Mouse (Mus musculus) 3T3-L1 (cell line): ENCODE data around the gene Mlycd.
"Not testable (repeated sequence)": the region's sequence is repeated elsewhere in the genome, so short reads cannot be mapped to it uniquely, and the experiment has no call there.

Source experiments
- DNase-seq: peaks from one replicate; pipeline ENCODE4 v3.0.0-alpha.2; 2015; ENCODE audit warnings: low read depth, low spot score

Gene Mlycd

DNA sequence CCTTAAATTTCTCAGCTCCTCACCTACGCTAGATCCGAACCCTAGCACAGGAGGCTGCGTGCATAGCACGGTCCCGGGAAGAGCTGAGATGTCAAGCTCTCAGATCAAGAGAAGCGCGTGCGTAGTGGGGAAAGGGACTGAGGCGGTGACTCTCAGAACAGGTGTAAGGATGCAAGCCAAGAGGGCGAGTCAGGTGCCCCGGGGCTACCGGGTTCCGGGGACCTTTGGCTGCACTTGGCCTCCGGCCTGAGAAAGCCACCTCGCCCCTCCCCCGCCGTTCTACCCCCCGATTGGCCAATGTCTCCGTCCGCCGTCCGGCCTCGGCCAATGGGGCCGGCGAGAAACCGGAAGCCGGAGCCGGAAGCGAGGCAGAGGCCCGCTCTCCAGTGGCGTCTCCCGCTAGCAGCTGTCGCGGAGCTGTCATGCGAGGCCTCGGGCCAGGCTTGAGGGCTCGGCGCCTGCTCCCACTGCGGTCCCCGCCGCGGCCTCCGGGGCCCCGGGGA, at the start of gene Mlycd:
Gene Mlycd, plus strand, starts transcription at position 355 of the 503 bp plus-strand sequence.
- DNase-seq = peak; percentile 78

DNA sequence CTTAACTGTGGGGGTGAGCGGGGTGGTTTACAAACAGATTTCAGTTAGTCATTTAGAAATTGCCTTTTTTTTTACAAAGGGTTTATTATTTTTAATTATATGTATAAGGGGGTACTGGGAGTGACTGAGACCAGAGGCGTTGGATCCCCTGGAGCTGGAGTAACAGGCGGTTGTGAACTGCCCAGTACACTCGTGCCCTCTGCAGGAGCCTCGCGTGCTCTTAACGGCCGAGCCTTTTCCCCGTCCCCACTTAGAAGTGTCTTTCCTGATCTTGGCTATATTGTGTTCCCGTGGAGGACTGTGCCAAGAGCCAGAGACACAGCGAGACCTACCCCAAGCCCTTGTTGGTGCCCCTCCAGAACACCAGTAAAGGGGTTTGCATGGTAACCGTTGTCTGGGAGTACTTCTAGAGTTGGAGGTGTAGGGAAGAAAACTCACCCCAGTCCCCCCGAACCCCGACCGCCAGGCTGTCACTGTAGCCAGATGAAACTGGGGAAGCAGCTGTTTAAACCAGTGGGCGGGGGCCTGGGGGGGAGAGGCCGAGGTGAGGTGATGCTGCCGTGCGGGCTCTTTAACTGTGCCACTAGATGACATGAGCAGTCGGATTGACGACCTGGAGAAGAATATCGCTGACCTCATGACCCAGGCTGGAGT, 49.5 kb upstream of the Mlycd start:
- peak; percentile 10 for DNase-seq

DNA sequence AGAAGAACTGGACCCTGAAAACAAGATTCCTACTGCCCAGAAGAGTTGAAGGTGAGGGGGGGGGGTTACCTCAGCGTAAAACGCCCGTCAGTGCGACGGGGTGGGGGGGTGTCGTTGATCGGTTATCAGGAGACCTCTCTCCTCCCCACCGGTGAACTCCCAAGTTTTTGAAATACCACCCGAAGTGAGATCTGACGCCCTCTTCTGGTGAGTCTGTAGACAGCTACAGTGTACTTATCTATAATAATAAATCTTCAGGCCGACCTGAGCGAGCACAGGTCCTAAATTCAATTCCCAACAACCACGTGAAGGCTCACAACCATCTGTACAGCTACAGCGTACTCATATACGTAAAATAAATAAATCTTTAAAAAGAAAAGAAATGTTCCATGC, 49.0 kb upstream of the Mlycd start:
- DNase-seq = peak; percentile 13

DNA sequence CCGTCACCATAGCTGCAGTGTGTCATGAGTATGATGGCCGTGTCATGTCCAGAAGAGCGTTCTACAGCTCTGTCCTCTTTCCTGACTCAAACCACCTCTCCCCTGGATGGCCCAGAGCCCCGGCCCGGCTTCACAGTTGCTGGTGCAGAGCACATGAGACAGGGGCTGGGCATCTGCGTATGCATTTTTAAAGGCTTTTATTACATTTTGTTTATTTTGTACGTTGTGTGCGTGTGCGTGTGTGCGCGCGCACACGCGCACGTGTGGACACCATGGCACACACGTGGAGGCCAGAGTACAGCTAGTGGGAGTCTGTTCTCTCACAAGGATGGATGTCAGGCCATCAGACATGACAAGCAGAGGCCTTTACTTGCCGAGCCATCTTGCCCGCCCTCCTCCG, 43.0 kb upstream of the Mlycd start:
- DNase-seq = no peak

DNA sequence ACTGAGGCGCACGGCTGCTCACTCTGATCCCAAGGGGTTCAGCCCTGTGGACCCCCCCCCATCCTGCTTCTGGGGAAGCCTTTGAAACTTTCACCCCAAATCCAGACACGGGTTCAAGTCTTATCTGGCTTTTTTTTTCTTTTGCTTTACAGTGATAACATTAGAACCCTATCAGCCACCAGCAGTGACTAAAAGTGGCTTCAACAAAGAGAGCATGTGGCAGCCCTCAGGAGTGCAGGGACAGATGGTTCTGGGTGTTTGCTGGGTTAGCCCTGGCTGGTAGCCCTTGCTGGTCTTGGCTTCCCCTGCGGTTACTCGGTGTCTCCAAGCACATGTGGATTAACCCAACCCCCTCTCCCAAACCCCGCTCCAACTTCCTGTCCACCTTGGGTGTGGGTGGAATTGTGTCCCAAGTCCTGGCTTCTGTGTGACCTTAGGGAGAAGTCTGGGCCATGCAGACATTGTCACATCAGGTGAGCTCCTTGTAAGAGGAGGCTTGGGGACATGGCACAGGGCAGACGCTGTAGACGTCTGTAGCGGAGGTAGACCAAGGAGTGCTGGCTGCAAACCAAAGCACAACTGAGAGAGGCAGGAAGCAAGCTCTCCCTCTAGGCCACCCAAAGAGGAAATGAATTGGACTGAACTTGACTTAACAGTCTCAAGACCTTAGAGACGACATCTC, 41.6 kb upstream of the Mlycd start:
- no peak for DNase-seq

DNA sequence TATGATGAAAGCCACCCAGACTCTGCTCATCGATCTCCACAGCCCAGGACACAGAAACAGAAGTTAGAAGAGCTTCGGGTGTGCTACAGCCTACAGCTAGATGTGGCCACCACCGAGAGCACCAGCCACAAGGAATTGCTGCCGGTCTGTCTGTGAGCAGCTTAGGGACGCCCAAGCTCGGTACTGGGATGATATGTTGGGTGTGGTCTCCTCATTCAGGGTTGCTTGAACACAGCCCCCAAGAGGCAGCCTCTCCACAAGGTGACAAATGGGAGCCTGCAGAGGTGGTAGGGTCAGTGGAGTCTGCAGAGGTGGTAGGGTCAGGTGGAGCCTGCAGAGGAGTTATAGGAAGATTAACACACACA, 41.0 kb upstream of the Mlycd start:
- DNase-seq = no peak

DNA sequence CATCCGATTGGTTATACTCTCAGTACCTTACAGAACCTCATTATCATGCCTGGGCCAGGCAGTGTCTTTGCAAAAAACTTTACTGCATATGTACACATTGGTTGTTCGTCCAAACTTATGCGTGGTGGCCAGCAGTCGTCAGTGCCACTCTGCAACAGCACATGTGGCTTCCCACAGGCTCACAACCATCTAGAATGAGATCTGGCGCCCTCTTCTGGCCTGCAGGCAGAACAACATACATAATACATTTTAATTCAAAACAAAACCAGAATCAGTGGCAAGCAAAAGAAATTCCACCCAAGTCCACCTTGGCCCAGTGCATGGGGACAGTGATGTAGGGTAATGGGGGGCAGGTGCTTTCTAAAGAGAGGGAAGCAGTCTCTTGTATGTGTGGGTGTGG, 38.0 kb upstream of the Mlycd start:
- DNase-seq = peak; percentile 13

DNA sequence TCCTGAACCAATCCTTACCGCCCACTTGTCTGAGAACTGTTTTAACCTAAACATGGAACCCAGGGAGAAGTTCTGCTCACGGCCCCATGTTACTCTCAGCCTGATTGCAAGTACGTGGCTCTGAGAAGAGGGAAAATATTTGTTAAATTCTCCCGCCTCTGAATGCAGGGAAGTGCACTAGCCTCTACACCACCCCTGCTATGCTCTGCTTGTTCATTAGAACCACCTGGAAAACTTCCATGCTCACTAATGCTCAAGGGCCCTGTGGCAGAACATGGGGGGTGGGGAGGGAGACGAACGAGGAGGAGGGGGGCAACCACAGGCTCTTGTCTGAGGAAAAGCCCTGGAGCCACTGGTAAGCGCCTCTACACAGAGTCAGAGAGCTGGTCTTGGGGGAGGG, 36.5 kb upstream of the Mlycd start:
- no peak for DNase-seq

DNA sequence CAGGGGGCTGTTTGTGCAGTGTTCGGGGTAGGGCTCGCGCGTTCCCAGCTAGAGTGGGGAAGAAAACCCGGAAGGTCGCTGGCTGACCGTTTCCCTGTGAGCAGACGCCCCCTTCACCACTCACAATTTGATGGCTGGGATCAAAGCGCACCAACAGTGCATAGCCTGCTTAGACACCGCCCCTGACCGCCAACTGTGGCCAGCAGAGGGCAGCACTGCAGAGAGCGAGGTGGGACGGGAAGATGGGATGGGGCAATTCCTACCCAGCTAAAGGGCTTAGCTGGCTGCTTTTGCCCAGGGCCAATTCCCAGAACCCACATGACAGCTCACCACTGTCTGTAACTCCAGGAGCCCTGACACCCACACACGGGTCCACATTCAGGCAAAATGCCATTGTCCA, 35.8 kb upstream of the Mlycd start:
- peak; percentile 26 for DNase-seq

DNA sequence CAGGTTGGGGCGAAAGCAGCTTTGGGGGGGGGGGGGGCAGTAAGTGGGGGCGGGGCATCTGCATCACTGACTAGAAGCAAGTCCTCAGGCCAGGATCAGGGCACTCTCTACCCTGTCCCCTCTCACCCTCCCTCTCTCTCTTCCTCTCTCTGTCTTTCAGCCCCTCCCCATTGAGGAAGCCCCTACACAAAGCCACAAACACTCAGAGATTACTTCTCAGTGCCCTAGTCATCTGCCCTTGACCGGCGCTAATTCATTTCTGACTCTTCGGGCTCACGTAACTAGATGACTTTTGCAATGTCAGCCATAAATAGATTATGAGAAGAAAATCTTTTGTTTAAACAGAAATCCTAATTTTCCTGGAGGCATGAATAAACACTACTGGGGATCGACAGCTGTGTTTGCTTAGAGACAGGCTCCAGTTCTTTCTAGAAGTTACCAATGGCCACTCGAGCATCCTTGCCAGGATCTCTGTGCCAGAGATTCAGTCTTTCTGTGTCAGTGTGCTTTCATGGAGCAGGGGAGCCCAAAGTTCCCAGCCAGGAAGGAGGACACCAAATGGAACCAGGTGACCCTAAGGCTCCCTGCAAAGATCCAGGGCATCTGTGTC, 33.9 kb upstream of the Mlycd start:
- no peak for DNase-seq

DNA sequence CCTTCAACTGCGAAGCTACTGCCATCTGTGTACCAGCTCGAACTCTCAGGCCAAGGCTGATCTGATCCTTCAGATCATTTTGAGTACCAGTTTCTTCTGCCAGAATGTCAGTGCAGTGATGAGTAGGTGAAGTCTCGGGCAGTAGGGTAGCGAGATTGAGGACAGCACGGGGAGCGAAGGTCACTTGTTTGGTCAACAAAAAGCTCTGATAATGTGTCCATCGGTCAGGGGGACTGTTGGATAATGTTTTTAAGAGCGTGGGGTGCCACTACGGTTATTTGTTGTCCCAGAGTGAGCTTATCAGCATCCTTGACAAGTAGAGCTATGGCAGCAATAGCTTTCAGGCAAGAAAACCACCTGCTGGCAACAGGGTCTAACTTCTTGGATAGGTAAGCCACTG, 20.0 kb upstream of the Mlycd start:
- DNase-seq = not testable (repeated sequence)

DNA sequence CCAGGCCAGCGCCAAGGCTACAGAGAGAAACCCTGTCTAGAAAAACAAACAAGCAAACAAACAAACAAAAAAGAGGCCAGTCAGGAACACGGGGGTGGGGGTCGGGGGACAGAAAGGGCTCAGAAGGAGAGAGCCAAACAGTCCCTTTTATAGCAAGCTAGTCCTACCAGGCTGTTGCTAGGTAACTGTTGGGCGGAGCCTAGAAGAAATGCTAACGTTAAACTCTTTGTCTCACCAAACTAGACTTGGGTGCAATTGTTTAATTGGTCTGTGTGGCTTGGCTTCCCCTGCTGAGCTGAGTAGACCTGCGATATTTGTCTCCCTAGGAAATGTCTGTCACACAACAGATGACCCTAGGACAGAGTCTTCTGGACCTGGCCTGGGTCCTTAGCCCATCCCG, 16.2 kb upstream of the Mlycd start:
- no peak for DNase-seq

DNA sequence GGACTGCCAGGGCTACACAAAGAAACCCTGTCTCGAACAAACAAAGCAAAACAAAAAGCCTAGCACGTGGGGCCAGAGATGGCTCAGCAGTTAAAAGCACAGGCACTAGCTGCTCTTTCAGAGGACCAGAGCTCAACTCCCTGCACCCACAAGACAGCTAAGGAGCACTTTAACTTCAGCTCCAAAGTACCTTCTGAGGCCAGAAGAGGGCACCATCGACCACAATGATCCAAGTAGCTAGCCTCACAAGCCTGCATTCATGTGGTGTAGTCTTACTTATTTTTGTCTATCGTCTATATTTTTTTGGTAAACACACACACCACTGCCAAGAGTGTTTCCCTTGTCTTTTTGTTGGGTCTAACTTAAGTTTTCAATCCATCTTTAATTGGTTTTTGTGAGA, 14.1 kb upstream of the Mlycd start:
- DNase-seq = peak; percentile 79

DNA sequence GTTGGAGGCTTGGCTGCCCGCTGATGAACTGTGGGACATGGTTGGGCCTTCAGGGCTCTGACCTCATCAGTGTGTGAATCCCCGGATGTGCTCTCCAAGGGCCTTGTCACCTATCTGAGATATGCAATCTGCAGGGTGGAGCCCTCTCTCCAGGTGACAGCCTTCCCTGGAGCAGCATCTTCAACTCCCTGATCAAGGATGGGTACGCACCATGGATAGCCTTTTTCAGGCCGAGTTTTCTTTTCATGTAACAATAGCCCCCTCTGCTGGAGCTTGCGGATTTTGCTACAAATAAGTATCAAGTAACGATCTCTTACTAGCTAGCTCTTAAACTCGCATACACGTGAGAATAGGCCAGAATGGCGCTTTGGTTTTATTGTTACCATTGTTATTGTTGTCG, 10.2 kb upstream of the Mlycd start:
- peak; percentile 67 for DNase-seq

DNA sequence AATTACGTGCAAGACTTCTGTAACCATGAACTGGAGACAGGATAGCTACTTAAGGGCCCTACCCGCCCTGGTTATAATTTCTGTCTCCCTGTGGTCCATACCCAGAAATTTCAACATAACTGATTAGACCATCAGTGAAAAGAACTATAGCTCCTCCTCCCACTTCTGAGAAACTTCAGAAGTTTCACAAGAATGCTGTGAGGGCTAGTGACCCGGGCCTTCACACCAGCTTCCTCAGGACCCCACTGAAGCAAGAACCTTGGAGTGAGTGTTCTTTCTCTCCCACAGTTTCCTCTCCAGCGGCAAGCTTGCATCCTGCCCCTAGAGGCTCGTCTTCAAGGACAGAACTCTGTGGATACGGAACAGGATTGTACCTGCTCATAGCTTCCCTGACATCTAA, 8.8 kb upstream of the Mlycd start:
- DNase-seq = no peak

DNA sequence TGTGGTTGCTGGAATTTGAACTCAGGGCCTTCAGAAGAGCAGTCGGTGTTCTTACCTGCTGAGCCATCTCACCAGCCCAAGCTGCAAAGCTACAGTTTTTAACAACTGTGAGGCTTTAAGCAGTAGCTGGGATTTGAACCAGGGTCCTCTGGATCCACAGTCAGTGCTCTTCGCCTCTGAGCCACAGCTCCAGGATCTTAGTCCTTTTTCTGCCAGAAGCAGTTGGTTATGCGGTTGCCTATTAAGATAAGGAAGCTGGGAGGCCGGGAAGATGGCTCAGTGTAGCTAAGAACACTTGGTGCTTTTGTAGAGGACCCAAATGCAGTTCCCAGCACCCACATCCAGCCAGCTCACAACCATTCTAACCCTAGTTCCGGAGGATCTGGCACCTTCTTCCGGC, 7.7 kb upstream of the Mlycd start:
- no peak for DNase-seq

DNA sequence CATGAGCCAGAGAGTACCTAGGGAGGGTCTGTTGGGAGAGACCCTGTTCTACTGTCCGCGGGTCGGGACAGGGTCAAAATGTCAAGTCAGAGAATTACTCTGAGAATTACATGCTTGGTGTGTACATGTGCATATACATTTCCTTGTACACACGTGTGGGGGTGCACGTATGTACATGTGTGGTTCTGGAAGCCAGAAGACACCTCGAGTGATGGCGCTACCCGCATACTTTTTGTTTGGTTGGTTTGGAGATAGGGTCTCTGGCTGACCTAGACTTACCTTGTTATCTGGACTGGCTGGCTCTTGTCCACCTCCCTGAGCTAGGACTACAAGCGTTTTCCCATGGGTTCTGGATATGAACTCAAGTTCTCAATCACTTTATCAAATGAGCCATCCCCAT, 581 bp upstream of the Mlycd start:
- no peak for DNase-seq

DNA sequence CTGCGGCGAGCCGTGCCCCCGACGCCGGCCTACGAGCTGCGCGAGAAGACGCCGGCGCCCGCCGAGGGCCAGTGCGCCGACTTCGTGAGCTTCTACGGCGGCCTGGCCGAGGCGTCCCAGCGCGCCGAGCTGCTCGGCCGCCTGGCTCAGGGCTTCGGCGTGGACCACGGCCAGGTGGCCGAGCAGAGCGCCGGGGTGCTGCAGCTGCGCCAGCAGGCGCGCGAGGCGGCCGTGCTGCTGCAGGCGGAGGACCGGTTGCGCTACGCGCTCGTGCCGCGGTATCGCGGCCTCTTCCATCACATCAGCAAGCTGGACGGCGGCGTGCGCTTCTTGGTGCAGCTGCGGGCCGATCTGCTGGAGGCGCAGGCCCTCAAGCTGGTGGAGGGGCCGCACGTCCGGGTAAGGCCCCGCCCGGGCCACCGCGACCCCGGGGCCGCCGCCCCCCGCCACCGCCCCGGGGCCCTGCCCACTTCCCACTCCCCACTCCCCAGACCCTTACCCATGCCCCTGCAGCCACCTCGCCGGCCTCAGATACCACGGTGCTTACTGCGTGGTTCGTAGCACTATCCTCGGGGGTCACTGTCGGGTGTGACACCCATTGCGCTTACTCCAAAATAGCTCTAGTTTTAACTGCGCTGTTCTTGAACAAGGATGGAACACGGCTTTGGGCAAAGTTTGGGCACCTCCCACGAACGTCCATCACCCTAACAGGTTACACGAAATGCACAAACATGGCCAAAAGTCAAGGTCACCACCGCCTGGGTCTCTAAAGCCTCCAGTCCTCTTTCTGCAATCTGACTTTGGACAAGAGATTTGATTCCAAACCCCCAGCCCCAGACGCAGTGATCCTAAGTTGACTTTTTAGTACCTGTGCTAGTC, 633 bp downstream of the Mlycd start:
- peak; percentile 5 for DNase-seq

DNA sequence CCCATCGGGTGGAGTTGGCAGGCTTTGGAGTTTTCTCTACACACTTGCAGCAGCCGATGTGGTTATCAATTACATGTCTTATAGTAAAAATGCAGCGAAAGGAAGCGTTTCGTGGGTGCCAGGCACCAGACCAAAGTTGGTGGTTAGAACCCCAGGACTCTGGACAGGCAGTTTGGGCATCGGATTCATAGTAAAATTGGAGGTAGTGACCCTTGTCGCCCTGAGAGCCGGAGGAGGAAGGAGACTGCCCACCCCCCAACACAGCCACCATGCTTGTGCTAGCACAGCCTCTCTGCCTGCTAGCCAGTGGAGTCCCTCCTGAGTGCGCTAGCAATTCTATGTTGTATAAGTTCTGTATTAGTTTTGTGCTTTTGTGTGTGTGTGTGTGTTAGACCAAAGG, 3.9 kb downstream of the Mlycd start:
- no peak for DNase-seq

DNA sequence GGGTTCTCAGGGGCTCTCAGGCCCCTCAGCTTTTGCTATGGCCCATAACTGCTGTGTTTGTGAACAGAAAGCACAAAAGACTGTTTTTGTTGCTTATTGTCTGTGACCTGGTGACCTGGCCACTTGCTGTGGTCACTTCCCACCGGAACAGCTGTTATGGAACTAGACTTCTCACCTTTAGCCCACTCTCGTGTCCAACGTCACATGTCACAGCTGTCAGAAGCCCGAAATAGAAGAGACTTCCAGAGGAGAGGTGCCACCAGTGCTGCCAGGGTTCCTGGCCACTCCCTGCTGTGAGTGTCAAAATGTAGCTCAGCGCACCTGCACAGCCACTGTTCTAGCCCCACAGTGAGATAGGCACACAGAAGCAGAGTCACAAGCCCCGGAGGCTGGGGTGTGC, 4.6 kb downstream of the Mlycd start:
- no peak for DNase-seq

DNA sequence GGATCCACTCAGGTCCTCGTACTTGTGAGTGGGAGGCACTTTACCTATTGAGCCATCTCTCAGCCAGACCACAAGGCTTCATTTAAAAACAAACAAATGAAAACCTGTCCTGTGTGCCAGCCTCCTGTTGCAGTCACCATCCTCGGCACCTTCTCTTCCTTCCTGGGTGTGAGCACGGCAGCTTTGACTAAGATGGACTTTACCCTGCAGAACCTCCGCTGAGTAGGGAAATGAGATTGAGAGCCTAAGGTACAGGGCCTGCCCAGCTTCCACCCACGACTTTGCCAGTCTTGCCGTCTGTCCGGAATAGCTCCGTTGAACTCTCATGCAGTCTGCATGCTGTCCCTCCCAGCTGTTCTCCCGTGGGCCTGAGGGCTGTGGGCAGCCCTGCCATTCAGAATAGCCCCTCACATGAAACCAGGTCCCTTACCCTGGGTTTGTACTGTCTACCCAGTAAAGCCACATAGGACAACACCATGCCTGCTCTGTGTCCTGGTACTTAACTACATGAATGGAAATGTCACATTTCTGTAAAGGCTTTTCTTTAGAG, 5.5 kb downstream of the Mlycd start:
- DNase-seq = no peak

DNA sequence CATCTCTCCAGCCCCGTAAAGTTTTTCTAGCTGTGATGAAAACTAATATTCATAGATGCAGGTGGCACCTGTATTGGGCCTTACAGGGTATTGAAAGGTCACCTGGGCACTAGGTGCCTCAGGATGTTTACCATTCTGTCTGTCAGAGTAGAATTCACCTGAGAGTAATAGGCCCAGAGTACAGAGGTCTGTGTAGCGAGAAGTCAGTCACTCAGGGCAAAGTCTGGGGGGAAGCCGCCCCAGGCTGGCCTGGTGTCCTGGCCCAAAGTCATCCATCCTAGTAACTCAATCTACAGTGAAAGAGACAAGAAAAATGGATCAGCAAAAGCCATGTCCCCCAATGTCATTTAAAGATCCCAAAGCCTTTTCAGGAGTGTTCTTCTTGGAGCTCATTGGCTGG, 6.2 kb downstream of the Mlycd start:
- DNase-seq = no peak
